Mouse (Mus musculus) kidney, postnatal 10 days (tissue): Measurements from ENCODE around the gene Arsg.

Experiments used
- DNase-seq: peaks from one replicate; pipeline ENCODE4 v3.0.0; 2021; ENCODE audit warnings: mixed read lengths

Gene Arsg

DNA sequence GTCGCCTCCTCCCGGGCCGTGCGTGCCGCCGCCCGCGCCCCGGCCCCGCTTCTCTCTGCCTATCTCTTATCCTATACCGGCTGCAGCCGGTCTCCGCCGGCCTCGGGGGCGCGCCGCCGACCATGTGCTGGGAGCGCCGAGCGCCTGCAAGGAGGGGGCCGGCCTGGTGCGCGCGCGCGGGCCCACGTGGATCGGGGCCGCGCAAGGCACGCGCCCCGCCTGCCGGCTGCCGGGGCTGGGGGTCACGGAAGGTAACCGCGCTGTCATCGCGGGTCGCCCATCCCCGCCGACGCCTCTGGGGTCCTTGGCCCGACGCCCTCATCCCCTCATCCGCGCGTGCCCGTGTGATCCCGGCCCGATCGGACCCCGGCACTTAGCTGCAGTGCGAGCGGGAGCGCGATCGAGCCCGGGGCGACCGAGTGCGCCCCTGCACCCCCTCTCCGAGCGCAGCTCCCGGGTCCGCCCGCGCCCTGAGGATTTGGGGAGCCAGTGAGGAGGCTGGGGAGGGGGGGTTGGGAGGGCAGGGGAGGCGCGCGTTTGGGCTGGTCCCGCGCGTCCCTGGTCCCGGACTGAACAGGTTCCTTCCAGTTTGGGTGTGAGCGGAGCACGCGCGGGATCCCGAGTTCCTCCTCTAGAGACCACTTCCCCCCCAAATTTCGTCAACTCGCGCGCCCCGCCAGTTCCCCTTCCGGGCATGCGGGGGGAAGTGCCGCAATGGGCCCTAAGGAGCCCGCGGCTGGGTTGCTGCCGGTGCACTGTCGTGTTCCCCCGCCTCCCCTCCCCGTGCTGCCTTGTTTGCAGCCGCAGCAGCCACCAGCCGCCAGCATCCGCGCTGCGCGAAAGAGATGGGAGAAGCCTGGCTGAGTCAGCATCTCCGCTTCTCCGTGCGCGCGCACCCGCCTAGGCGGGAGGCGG, at the start of gene Arsg, which contains the start of gene Slc16a6:
Gene Arsg, plus strand, starts transcription at position 204 of the 915 bp plus-strand sequence.
Gene Slc16a6, minus strand, starts transcription at position 428 of the 915 bp plus-strand sequence.
- peak; percentile 89 for DNase-seq

- peak; percentile 100 for DNase-seq
Measured at GRCm38 (mm10) chr11:109425392-109426271, 47.5 kb upstream of the Arsg start, which contains the start of gene Amz2. Gene Amz2 (plus strand): TSS chr11:109425946.

DNA sequence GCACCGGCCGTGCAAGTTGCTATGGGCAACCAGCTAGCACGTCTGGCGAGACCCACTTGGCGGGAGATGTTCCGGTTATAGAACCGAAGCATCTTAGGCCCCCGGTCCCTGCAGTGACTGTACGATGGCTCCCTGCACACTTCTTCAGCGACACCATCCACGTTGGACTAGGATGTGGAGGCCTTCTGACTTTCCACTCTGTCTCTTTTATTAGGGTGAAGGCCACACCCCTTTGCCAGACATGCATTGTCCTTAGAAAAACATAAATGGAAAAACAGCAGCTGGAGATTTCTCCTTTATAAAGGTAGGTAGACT, 46.9 kb upstream of the Arsg start:
- DNase-seq = no peak

GRCm38 (mm10) chr11:109427353-109427752, 45.8 kb upstream of the Arsg start:
- DNase-seq = no peak

DNA sequence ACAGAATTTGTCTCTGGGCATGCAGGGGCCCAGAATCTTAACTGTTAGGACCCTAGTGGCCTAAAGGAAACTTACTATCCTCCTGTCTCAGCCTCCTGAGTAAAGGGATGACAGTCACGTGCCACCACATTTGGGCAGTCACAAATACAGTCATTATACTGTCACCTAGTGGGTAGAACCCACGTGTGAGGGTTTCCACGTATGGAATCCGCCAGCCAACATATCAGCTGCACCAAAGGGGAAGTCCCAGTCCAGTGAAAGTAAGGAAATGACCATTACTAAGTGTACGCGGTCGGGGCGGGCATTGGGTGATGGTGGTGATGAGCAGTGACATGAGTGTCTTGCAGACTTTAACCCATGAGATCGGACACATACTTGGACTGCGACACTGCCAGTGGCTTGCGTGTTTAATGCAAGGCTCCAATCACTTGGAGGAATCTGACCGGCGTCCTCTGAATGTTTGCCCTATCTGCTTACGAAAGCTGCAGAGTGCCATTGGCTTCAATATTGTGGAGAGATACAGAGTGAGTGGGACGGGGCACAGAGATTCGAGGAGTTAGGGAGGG, 38.9 kb upstream of the Arsg start:
- no peak for DNase-seq

- DNase-seq = no peak
Measured at GRCm38 (mm10) chr11:109436889-109437288, 36.3 kb upstream of the Arsg start.

DNA sequence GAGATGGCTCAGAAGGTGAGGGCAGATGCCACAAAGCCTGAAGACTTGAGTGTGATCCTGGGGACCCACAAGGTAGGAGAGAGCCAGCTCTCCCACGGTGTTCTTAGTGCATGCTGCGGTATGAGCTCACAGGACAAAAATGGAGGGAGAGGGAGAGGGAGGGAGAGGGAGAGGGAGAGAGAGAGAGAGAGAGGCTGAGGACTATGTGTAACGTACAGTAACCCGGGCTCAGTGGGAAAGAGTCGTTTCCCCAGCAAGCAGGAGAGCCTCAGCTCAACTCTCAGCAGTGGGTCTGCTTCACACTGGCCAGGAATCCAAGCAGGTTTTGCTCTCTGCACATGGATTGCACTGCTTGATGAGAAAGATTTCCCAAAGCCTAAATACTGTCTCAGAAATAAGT, 34.0 kb upstream of the Arsg start:
- DNase-seq = no peak

GRCm38 (mm10) chr11:109439829-109440340, 33.3 kb upstream of the Arsg start:
- DNase-seq = peak; percentile 88

- no peak for DNase-seq
Measured at GRCm38 (mm10) chr11:109440641-109441040, 32.5 kb upstream of the Arsg start.

GRCm38 (mm10) chr11:109441119-109441518, 32.1 kb upstream of the Arsg start:
- peak; percentile 61 for DNase-seq

- DNase-seq = no peak
Measured at GRCm38 (mm10) chr11:109442166-109442730, 30.9 kb upstream of the Arsg start.

DNA sequence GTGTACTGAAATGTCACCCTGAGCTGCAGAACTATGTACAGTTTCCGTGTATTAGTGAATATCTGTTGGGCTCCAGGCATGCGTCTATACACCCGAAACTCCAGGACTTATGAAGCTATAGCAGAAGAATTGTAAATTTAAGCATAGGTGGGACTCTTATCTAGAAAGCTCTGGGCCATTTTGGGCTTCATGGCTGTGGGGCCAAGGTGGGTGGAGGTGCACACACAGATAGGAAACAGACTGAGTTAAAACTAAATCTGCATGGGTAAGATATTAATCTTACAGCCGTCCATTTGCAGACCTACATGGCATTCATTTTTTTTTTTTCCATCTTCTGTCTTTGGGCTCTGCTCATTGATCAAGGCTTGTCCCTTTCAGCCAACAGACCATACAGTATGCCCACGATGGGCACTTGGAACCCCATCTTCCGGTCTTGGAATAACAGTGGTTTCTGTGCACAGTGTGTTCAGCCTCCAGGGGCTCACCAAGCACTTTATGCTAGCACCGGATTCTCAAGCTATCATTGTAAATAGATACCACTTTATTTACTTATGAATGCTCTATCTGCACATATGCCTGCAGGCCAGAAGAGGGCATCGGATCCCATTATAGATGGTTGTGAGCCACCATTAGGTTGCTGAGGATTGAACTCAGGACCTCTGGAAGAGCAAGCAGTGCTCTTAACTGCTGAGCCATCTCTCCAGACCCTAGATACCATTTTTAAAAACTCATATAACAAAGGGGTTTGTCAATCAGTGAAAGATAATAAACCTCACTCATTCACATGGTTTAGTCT, 29.5 kb upstream of the Arsg start:
- DNase-seq = no peak

- peak; percentile 48 for DNase-seq
Measured at GRCm38 (mm10) chr11:109444600-109444999, 28.6 kb upstream of the Arsg start.

- DNase-seq = peak; percentile 32
Measured at GRCm38 (mm10) chr11:109445438-109446035, 27.6 kb upstream of the Arsg start.

DNA sequence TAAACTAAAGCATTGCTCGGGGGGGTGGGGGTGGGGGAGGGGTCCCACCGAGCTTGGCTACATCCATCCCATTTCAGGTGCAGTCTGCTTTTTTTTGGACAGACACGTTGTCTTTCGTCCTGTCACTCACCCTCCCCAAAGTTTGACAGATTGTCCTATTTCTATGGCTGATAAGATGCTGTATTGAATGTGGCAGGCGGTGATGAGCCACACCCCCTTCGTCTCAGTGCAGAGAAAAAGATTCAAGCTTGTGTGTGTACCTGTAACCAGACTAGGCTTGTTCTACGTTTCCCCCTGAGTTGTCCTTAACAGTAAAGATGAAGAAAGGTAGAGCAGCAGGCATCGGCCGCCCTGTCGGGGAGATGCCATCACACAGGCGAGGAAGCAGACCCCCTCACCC, 22.0 kb upstream of the Arsg start:
- DNase-seq = no peak

GRCm38 (mm10) chr11:109456261-109456660, 16.9 kb upstream of the Arsg start:
- no peak for DNase-seq

GRCm38 (mm10) chr11:109458165-109458564, 15.0 kb upstream of the Arsg start:
- DNase-seq = no peak

DNA sequence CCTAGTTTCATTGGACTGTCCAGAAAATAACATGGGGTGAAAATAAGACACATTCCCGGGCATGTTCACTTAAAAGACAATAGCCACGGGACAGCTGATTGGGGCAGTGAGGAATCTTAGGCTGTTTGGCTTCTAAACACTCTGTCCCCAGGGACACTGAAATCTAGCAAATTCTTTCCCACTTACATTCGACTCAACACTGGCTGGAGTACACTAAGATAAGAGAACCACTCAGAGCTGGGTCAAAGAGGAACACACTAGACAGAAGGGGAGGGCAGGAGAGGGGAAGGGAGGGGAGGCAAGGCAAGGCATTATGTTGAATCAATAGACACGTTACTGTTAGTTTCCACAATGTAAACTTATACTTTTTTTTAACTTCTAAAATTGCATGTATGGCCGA, 12.6 kb upstream of the Arsg start:
- no peak for DNase-seq

GRCm38 (mm10) chr11:109465068-109465467, 8.1 kb upstream of the Arsg start:
- no peak for DNase-seq

DNA sequence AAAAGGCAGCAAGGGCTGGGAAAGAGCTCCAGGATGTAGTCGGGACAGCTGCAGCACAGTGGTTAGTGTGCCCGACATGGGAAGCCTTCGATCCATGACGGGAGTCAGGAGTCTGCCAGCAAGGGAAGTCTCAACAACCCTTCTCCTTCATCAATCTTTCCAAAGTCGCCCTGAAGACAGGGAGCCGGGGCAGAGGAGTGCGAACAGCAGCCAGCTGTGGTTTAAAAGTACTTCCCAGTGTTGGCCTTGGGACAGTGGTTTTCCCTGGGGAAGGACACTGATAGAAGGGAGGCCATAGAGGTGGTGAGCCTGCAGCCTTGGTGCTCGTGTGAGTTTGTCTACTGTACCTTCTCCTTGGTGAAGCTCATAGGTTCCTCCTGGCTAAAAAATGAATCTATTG, 6.2 kb upstream of the Arsg start:
- peak; percentile 20 for DNase-seq

- DNase-seq = no peak
Measured at GRCm38 (mm10) chr11:109468133-109468532, 5.0 kb upstream of the Arsg start.
